Mouse (Mus musculus) neural tube, embryonic 14.5 days (tissue): ENCODE results near the gene Ift22. TPM values are rescaled to one million over a fixed set of nuclear protein-coding genes. Genes with fewer than 3 reads are reported as not detected.

ENCODE experiments used
- ATAC-seq: fragments of 200-750 bp; cut with Nextera tagmentation; 2 replicates; pipeline ENCODE4 v1.8.0; 2017; ENCODE audit warnings: low read depth, mild to moderate bottlenecking, moderate TSS enrichment, moderate library complexity
- H3K27ac ChIP-seq: fragments of 300-500 bp; sonication (generic); 2 replicates; pipeline ENCODE4 v1.5.1; 2014; ENCODE audit warnings: low read depth, mild to moderate bottlenecking, control low read depth, low read length, moderate library complexity, mixed read lengths
- H3K27me3 ChIP-seq: fragments of 300-500 bp; sonication (generic); 2 replicates; pipeline ENCODE4 v1.6.1; 2014; ENCODE audit warnings: low read length; ENCODE audit not compliant: control insufficient read depth, insufficient read depth
- H3K36me3 ChIP-seq: fragments of 300-500 bp; sonication (generic); 2 replicates; pipeline ENCODE4 v1.6.1; 2014; ENCODE audit warnings: low read length, mixed read lengths; ENCODE audit not compliant: control insufficient read depth, insufficient read depth
- H3K4me1 ChIP-seq: fragments of 300-500 bp; sonication (generic); 2 replicates; pipeline ENCODE4 v1.6.1; 2014; ENCODE audit warnings: low read length; ENCODE audit not compliant: control insufficient read depth, insufficient read depth
- H3K4me2 ChIP-seq: fragments of 300-500 bp; sonication (generic); 2 replicates; pipeline ENCODE4 v1.6.1; 2014; ENCODE audit warnings: mild to moderate bottlenecking, low read depth, low read length, control low read depth
- H3K4me3 ChIP-seq: fragments of 300-500 bp; sonication (generic); 2 replicates; pipeline ENCODE4 v1.5.1; 2014; ENCODE audit warnings: low read depth, low read length, control low read depth, mixed read lengths
- H3K9ac ChIP-seq: fragments of 300-500 bp; sonication (generic); replicated peaks from 2 replicates; pipeline ENCODE4 v1.6.1; 2014; ENCODE audit warnings: low read depth, mild to moderate bottlenecking, control low read depth, low read length, mixed read lengths
- H3K9me3 ChIP-seq: fragments of 300-500 bp; sonication (generic); 2 replicates; pipeline ENCODE4 v1.6.1; 2016; ENCODE audit warnings: low read length; ENCODE audit not compliant: control insufficient read depth
- WGBS: fragments of 180-500 bp; shearing (Covaris S2); extraction: QIAGEN DNeasy Blood & Tissue Kit; methylation state at CpG from one replicate; pipeline ENCODE4 v1.1.7; 2014; 5-methylcytosine and 5-hydroxymethylcytosine counted together
- polyA plus RNA-seq: library from polyadenylated mRNA; unstranded; fragments of >200 nt; fragmentation: Nextera tagmentation; extraction: Ambion mirVana; gene quantifications from 2 replicates; pipeline ENCODE4 v1.2.1, GENCODE M21; 2014

Gene Ift22
- polyA plus RNA-seq, 1 experiment from 2014 or later = 119 TPM

DNA sequence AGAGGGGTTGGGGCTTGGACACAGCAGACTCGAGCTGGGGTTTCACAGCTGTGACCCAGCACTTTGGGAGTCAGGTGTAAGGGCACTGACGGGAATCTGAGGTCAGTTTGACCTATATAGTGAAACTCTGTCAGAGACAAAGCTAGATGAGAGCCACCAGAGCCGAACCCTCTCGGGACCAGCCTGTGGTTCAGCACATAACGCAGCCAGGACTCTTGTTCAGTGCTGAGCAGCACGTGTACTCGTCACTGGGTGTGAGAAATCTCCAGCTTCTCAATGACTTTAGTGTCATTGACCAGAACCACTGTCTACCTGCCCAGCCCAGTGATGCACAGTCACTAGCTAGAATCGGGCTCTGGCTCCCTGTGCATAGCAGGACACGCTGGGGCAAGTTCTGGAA is 14.9 kb downstream of the Ift22 start:
- Histone ChIP-seq H3K4me2 (no peak overlapping the region), H3K27ac (no peak overlapping the region), H3K27me3 (no peaks in the 10 kb centered on the region), H3K4me1 (peaks cover 4% of the 10 kb centered on the region; the same call in 1 of the 2 replicates), H3K36me3 (no peaks in the 10 kb centered on the region), H3K9ac (no peak overlapping the region), H3K9me3 (no peaks in the 10 kb centered on the region), H3K4me3 (no peak overlapping the region)
- ATAC-seq = no peak
- WGBS = 86% methylated on average over 9 of the region's 9 CpGs

DNA sequence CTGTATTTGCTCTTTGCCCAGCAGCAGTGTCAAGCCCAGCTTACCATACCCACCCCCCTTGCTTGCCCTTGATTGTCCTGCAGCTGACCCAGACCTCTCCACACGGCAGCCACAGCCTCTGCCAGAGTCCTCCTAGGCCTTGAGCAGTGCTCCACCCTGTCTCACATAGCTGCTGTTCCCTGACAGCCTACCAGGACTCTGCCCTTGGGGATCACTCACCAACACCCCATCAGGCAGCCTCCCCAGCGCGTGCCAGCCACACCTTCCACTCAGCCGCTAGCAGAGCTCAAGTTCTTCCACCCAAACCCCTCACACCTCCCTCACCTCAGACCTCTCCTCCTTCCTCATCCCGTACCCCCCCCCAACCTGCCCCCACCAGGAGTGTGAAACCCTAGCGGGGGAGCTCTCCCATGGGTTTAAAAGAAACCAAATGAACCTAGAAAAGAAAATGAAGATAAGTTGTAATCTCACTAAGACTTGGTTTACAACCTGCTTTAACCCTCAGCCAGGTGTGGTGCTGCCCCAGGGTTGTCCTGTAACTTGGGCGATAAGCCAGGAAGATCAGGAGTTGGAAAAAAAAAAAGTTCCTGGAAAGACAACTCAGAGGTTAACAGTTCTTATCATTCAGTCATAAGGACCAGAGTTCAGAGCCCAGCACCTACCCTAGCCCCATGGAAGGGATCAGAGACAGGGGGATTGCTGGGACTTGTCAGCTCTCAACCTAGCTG is 16.0 kb downstream of the Ift22 start:
- Histone ChIP-seq H3K9me3 (no peaks in the 10 kb centered on the region), H3K4me2 (no peak overlapping the region), H3K4me3 (no peak overlapping the region), H3K4me1 (peaks cover 4% of the 10 kb centered on the region; the same call in 1 of the 2 replicates), H3K36me3 (no peaks in the 10 kb centered on the region), H3K27me3 (no peaks in the 10 kb centered on the region), H3K27ac (no peak overlapping the region), H3K9ac (no peak overlapping the region)
- no peak for ATAC-seq
- WGBS = 81% methylated on average over 7 of the region's 7 CpGs

DNA sequence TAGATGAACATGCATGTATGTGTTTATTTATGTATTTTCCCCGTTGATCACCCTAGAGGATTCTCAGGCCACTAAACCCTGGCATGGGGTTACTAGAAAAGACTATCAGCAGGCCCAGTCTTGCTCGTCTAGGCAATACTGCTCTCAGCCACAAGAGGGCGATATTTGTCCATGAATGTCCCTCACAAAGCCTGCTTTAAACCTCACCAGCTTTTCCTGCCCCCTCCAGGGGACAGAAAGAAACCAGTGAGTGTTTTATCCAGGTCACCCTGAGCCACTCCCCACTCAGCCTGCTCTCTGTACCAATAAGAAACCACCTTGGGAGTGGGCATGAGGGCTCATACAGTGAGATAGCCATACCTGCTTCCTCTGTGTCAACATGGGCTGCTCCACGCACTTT is 21.1 kb downstream of the Ift22 start:
- peak; percentile 76 for ATAC-seq
- Histone ChIP-seq H3K4me3 (no peak overlapping the region), H3K27me3 (no peaks in the 10 kb centered on the region), H3K4me1 (no peaks in the 10 kb centered on the region), H3K4me2 (no peak overlapping the region), H3K9me3 (no peaks in the 10 kb centered on the region), H3K27ac (no peak overlapping the region), H3K36me3 (no peaks in the 10 kb centered on the region), H3K9ac (no peak overlapping the region)
- WGBS = 19% methylated on average over 4 of the region's 4 CpGs

DNA sequence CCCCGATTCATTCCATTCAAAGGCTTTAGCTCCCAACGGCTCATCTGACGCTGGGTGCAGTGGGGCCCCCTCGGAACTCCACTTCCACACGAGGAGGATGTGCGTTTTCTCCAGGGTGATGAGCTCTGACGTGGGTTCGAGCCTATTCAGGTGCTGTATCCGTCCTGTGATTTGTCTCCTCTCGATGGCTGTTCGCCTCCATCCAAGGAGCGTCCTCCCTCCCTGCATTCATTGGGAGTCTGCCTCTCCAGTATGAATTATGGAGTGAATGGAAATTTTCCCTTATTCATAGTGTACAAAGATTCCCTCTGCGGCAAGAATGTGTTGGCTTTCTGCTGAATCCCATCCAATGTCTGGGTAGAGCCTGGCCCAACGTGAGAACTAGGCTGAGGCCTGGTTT is 23.9 kb downstream of the Ift22 start:
- Histone ChIP-seq H3K4me3 (no peak overlapping the region), H3K9ac (no peak overlapping the region), H3K4me2 (no peak overlapping the region), H3K27me3 (no peaks in the 10 kb centered on the region), H3K36me3 (no peaks in the 10 kb centered on the region), H3K4me1 (no peaks in the 10 kb centered on the region), H3K27ac (no peak overlapping the region), H3K9me3 (no peaks in the 10 kb centered on the region)
- ATAC-seq = no peak
- WGBS = 66% methylated on average over 14 of the region's 14 CpGs

DNA sequence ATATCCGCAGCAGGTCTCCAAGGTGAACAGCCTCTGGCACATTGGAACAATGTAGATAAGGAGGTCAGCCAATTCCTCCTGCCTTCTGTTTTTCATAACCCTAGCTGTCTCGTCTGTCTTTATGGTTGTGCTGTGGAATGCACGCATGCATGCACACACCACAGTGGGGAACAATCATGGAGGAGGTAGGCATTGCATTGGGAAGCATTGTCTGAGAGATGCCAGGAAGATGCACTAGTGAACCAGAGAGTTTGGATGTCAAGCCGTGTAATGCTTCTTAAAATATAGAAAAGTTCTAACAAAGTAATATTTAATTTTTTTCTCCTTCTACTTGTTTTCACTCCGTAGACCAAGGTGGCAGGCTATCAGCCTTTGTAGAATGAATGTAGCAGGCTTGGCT is 25.0 kb downstream of the Ift22 start:
- no peak for ATAC-seq
- H3K4me1 ChIP-seq = no peaks in the 10 kb centered on the region
- no peaks in the 10 kb centered on the region for H3K9me3 ChIP-seq
- H3K4me2 ChIP-seq = no peak overlapping the region
- 88% methylated on average over 5 of the region's 5 CpGs for WGBS
- H3K4me3 ChIP-seq = no peak overlapping the region
- H3K27ac ChIP-seq = no peak overlapping the region
- H3K36me3 ChIP-seq = no peaks in the 10 kb centered on the region
- no peak overlapping the region for H3K9ac ChIP-seq
- H3K27me3 ChIP-seq = no peaks in the 10 kb centered on the region

DNA sequence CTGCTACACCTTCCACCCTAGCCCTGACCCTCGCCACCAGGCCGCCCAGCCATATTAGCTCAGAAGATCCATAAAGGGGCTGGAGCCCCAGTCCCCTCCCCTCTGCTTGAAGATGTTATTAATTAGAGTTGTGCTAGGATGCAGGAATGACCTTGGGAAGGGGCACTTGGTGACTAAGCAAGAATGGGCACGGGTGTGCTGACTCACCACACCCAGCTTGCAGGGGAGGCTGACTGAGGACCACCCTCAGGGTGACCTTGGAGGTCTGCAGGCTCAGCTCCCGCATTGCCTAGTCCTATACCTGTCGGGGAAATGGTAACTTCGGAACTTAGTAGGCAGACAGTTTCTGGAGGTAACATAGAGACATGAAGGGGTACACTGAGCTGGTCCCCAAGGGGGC is 26.0 kb downstream of the Ift22 start:
- no peaks in the 10 kb centered on the region for H3K9me3 ChIP-seq
- H3K36me3 ChIP-seq = no peaks in the 10 kb centered on the region
- H3K4me2 ChIP-seq = no peak overlapping the region
- no peaks in the 10 kb centered on the region for H3K4me1 ChIP-seq
- H3K4me3 ChIP-seq = no peak overlapping the region
- no peak overlapping the region for H3K9ac ChIP-seq
- H3K27ac ChIP-seq = no peak overlapping the region
- WGBS = 94% methylated on average over 6 of the region's 6 CpGs
- no peak for ATAC-seq
- no peaks in the 10 kb centered on the region for H3K27me3 ChIP-seq

DNA sequence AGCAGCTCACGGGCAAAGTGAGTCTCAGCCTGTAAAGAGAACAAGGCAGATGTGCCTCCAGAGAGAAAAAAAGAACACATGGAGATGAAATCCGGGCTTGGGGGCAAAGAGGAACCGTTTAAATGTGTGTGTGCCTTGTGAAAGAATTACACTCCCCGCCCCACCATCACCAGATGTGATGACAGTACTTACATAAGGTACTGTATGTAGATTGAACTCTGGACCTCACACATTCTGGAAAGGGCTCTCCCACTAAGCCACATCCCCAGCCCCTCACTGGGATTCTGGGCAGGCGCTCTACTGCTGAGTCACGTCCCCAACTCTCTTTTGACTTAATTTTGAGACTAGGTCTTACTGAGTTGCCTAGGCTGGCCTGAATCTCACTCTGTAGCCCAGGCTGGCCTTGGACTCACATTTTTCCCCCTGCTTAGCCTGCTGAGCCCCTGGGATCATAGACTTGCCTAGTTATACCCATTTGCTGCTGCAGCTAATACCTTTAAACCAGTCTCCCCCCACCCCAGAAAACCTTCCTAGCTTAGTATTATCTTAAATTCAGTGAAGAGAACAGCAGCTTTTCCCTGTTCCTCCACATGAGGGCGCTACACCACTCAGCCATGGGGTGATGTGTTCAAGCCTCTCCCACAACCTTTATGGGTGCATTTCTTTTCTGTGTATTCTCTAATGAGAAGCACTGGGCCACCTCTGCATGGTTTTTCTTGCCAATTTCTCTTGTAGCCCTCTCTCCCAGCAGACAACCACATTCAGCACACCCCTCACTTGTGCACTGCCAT is 28.1 kb downstream of the Ift22 start:
- Histone ChIP-seq H3K9me3 (no peaks in the 10 kb centered on the region), H3K4me2 (no peak overlapping the region), H3K9ac (no peak overlapping the region), H3K4me3 (no peak overlapping the region), H3K27me3 (no peaks in the 10 kb centered on the region), H3K4me1 (no peaks in the 10 kb centered on the region), H3K36me3 (no peaks in the 10 kb centered on the region), H3K27ac (no peak overlapping the region)
- ATAC-seq = no peak
- 68% methylated on average over 7 of the region's 7 CpGs for WGBS

DNA sequence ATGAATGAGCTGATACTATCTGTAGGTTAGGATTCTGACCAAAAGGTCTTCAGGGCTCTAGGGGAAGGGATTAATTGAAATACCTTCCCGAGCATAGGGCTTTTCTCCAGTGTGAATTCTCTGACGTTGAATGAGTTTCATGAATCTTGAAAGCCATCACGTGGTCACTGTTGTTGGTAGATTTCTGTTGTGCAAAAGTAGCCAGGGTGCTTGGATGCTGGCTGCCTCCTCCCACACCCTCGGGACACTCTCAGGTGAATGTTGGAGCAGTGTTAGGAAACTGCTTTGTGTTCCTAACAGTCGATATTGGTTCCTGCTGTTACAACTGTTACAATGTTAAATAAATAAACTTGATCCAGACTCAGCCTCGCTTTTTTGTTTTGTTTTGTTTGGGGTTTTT is 28.8 kb downstream of the Ift22 start:
- no peak overlapping the region for H3K4me2 ChIP-seq
- no peak overlapping the region for H3K4me3 ChIP-seq
- no peak overlapping the region for H3K27ac ChIP-seq
- no peak for ATAC-seq
- no peaks in the 10 kb centered on the region for H3K4me1 ChIP-seq
- WGBS = 88% methylated on average over 6 of the region's 6 CpGs
- no peak overlapping the region for H3K9ac ChIP-seq
- H3K9me3 ChIP-seq = no peaks in the 10 kb centered on the region
- H3K36me3 ChIP-seq = no peaks in the 10 kb centered on the region
- no peaks in the 10 kb centered on the region for H3K27me3 ChIP-seq

DNA sequence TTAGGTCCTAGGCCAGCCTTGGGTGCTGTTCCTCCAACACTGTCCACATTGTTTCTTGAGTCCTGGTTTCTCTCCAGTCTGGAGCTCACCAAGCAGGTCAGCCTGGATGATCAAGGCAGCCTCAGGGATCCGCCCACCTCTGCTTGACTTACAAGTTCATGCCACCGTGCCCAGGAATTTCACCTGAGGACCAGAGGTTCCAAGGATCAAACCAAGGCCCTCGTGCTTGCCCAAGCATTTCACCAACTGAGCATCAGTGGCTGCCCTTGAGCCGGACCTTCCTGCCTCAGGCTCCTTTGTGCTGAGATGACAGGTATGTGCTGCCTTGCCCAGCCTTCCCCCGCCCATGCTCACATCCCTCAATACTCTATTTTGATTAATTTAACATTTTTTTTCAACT is 29.7 kb downstream of the Ift22 start:
- Histone ChIP-seq H3K9ac (no peak overlapping the region), H3K4me3 (no peak overlapping the region), H3K9me3 (no peaks in the 10 kb centered on the region), H3K27me3 (no peaks in the 10 kb centered on the region), H3K4me2 (no peak overlapping the region), H3K36me3 (no peaks in the 10 kb centered on the region), H3K27ac (no peak overlapping the region), H3K4me1 (no peaks in the 10 kb centered on the region)
- WGBS = 89% methylated on average over 5 of the region's 5 CpGs
- no peak for ATAC-seq
